Mouse (Mus musculus) forebrain, embryonic 15.5 days (tissue): ENCODE results near the gene Miox. TPM values are rescaled to one million over a fixed set of nuclear protein-coding genes. Genes with fewer than 3 reads are reported as not detected.

Experiments
- microRNA-seq: library from miRNA; unstranded; fragments of <30 nt; microRNA quantifications from one replicate; pipeline ENCODE4, GENCODE M21; 2016
- polyA plus RNA-seq: library from polyadenylated mRNA; unstranded; fragments of >200 nt; fragmentation: Nextera tagmentation; extraction: Ambion mirVana; gene quantifications from 2 replicates; pipeline ENCODE4 v1.2.1, GENCODE M21; 2015

The Miox gene
- polyA plus RNA-seq, 1 experiment from 2014 or later: not detected

Small RNAs within 50 kb of the gene (microRNA-seq; reads per million reads assigned to microRNA genes)
- not detected for gene Mir6959

Other genes starting within 250 kb of the Miox start
- gene Selenoo, start 245.3 kb upstream of the Miox start, polyA plus RNA-seq: 25.0 and 26.0 TPM in 2 replicates
- 17.5 and 17.7 TPM in 2 replicates for gene Tubgcp6, start 211.3 kb upstream of the Miox start, polyA plus RNA-seq
- gene Hdac10, start 205.7 kb upstream of the Miox start, polyA plus RNA-seq: 31.5 and 38.6 TPM in 2 replicates
- gene Mapk12, start 193.7 kb upstream of the Miox start, polyA plus RNA-seq: 5.5 and 5.8 TPM in 2 replicates
- gene Mapk11, start 184.8 kb upstream of the Miox start, polyA plus RNA-seq: 42.8 and 42.9 TPM in 2 replicates
- 113 and 118 TPM in 2 replicates for gene Plxnb2, start 153.6 kb upstream of the Miox start, polyA plus RNA-seq
- 58.5 and 62.2 TPM in 2 replicates for gene Dennd6b, start 137.9 kb upstream of the Miox start, polyA plus RNA-seq
- 79.8 and 83.6 TPM in 2 replicates for gene Ppp6r2, start 122.8 kb upstream of the Miox start, polyA plus RNA-seq
- 79.0 and 83.4 TPM in 2 replicates for gene Sbf1, start 19.1 kb upstream of the Miox start, polyA plus RNA-seq
- gene Adm2, start 11.7 kb upstream of the Miox start, polyA plus RNA-seq: not detected in 2 replicates
- gene Lmf2, start 21.3 kb downstream of the Miox start, polyA plus RNA-seq: 31.6 and 33.0 TPM in 2 replicates
- gene Ncaph2, start 21.3 kb downstream of the Miox start, polyA plus RNA-seq: 127 and 149 TPM in 2 replicates
- gene Sco2, start 39.4 kb downstream of the Miox start, polyA plus RNA-seq: 9.0 and 10.2 TPM in 2 replicates
- 1.8 and 2.4 TPM in 2 replicates for gene Tymp, start 42.6 kb downstream of the Miox start, polyA plus RNA-seq
- gene Odf3b, start 44.9 kb downstream of the Miox start, polyA plus RNA-seq: 1.8 and 4.0 TPM in 2 replicates
- gene Klhdc7b, start 50.5 kb downstream of the Miox start, polyA plus RNA-seq: not detected in 2 replicates
- not detected in 2 replicates for gene Syce3, start 76.1 kb downstream of the Miox start, polyA plus RNA-seq
- 0.52 and 0.95 TPM in 2 replicates for gene Cpt1b, start 91.5 kb downstream of the Miox start, polyA plus RNA-seq
- gene C730034F03Rik, start 95.2 kb downstream of the Miox start, polyA plus RNA-seq: 5.5 and 6.4 TPM in 2 replicates
- gene Gm44502, start 95.3 kb downstream of the Miox start, polyA plus RNA-seq: 0.29 TPM in 1 of 2 replicates, not detected in the other
- 70.5 and 75.8 TPM in 2 replicates for gene Chkb, start 95.5 kb downstream of the Miox start, polyA plus RNA-seq
- gene Mapk8ip2, start 119.5 kb downstream of the Miox start, polyA plus RNA-seq: 65.0 and 68.2 TPM in 2 replicates
- gene Arsa, start 143.0 kb downstream of the Miox start, polyA plus RNA-seq: 23.6 and 23.8 TPM in 2 replicates
- 10.7 and 13.0 TPM in 2 replicates for gene Shank3, start 165.2 kb downstream of the Miox start, polyA plus RNA-seq
- gene Acr, start 233.9 kb downstream of the Miox start, polyA plus RNA-seq: 1.6 and 1.7 TPM in 2 replicates